Mouse (Mus musculus): ENCODE measurements at regions not wholly inside any gene's neighbourhood (a gene's known extent, or its start where the extent isn't known, plus 50 kb on each side); places are given as distances from the start of the nearest gene placed in this dataset.

- TF ChIP-seq EP300 (IDR thresholded peaks at IDR 0.05; ENCODE audit: low read depth) = no peak
- no peak for TF ChIP-seq CTCF (IDR thresholded peaks at IDR 0.05; ENCODE audit: low read depth)
Measured at GRCm38 (mm10) chr14:25340845-25341244, 118.1 kb upstream of the Zmiz1 start.
